Mouse (Mus musculus) small intestine, adult 2 months (tissue): ENCODE measurements around the gene Stk39.

Experiments
- CTCF ChIP-seq: fragments of 200-500 bp; IDR thresholded peaks from 2 replicates; pipeline ENCODE4 v1.5.1; 2012; ENCODE audit warnings: low read depth, mild to moderate bottlenecking, control low read depth, inconsistent platforms, low read length, moderate library complexity, mixed read lengths; ENCODE audit not compliant: insufficient replicate concordance, insufficient read length; ENCODE audit errors: extremely low read depth
- POLR2A ChIP-seq: fragments of 200-500 bp; IDR thresholded peaks from 2 replicates; pipeline ENCODE4 v1.6.1; 2012; ENCODE audit warnings: low read depth, mild to moderate bottlenecking, control low read depth, inconsistent platforms, low read length, moderate library complexity

- TF ChIP-seq POLR2A (no peak), CTCF (no peak)
These were observed 85.7 kb downstream of the Stk39 start for GRCm38 (mm10) chr2:68386313-68386863.
